Mouse (Mus musculus) hindbrain, embryonic 16.5 days (tissue): ENCODE measurements at regions not wholly inside any gene's neighbourhood (a gene's known extent, or its start where the extent isn't known, plus 50 kb on each side); places are given as distances from the start of the nearest gene placed in this dataset.
"Not testable (repeated sequence)": the region's sequence is repeated elsewhere in the genome, so short reads cannot be mapped to it uniquely, and the experiment has no call there.

Source experiments
- ATAC-seq: fragments of 200-750 bp; cut with Nextera tagmentation; 2 replicates; pipeline ENCODE4 v1.8.0; 2017; ENCODE audit warnings: moderate TSS enrichment, moderate library complexity
- H3K27ac ChIP-seq: fragments of 300-500 bp; sonication (generic); 2 replicates; pipeline ENCODE4 v1.5.1; 2014; ENCODE audit warnings: low read depth, mild to moderate bottlenecking, control low read depth, low read length, moderate library complexity
- H3K27me3 ChIP-seq: fragments of 300-500 bp; sonication (generic); replicated peaks from 2 replicates; pipeline ENCODE4 v1.6.1; 2014; ENCODE audit warnings: low read length; ENCODE audit not compliant: control insufficient read depth, insufficient read depth
- H3K36me3 ChIP-seq: fragments of 300-500 bp; sonication (generic); 2 replicates; pipeline ENCODE4 v1.6.1; 2014; ENCODE audit warnings: mild to moderate bottlenecking, low read length, moderate library complexity, mixed read lengths; ENCODE audit not compliant: control insufficient read depth, insufficient read depth
- H3K4me1 ChIP-seq: fragments of 300-500 bp; sonication (generic); 2 replicates; pipeline ENCODE4 v1.6.1; 2014; ENCODE audit warnings: low read depth, low read length; ENCODE audit not compliant: control insufficient read depth, insufficient read depth
- H3K4me2 ChIP-seq: fragments of 300-500 bp; sonication (generic); 2 replicates; pipeline ENCODE4 v1.6.1; 2014; ENCODE audit warnings: mild to moderate bottlenecking, low read length, control low read depth, moderate library complexity
- H3K4me3 ChIP-seq: fragments of 300-500 bp; sonication (generic); 2 replicates; pipeline ENCODE4 v1.5.1; 2014; ENCODE audit warnings: mild to moderate bottlenecking, low read length, control low read depth, moderate library complexity
- H3K9ac ChIP-seq: fragments of 300-500 bp; sonication (generic); 2 replicates; pipeline ENCODE4 v1.6.1; 2014; ENCODE audit warnings: low read depth, mild to moderate bottlenecking, control low read depth, low read length, moderate library complexity
- H3K9me3 ChIP-seq: fragments of 300-500 bp; sonication (generic); 2 replicates; pipeline ENCODE4 v1.6.1; 2014; ENCODE audit warnings: mild to moderate bottlenecking, low read length, moderate library complexity; ENCODE audit not compliant: control insufficient read depth
- WGBS: fragments of 180-500 bp; shearing (Covaris S2); extraction: QIAGEN DNeasy Blood & Tissue Kit; methylation state at CpG from one replicate; pipeline ENCODE4 v1.1.7; 2014; 5-methylcytosine and 5-hydroxymethylcytosine counted together

DNA sequence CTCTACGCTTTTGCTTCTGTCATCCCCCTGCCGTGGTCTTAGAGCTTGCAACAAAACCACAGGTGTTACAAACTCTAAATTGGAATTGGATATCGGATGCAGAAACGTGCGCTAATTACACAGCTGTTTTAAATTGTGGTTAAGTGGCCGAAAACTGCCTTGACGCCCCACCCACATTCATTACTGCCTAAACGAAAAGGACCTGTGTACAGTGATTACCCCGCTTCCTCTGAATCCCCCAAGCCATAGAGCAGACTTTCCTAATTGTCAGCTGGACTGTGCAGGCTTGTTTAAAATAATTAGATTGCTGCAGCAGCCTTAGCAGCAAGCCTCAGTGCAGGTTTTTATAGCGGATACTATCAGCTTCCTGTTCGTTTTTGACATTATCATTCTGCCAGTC lies 94.7 kb downstream of the Cxxc4 start:
- Histone ChIP-seq H3K4me1 (no peaks in the 10 kb centered on the region), H3K9ac (peak overlapping the region; percentile 37; the same call in 1 of the 2 replicates), H3K9me3 (no peaks in the 10 kb centered on the region), H3K4me3 (peak overlapping the region; percentile 36), H3K27ac (peak overlapping the region; percentile 49), H3K4me2 (peak overlapping the region; percentile 63), H3K27me3 (no peaks in the 10 kb centered on the region), H3K36me3 (no peaks in the 10 kb centered on the region)
- 32% methylated on average over 11 of the region's 11 CpGs for WGBS
- ATAC-seq = peak; percentile 68

DNA sequence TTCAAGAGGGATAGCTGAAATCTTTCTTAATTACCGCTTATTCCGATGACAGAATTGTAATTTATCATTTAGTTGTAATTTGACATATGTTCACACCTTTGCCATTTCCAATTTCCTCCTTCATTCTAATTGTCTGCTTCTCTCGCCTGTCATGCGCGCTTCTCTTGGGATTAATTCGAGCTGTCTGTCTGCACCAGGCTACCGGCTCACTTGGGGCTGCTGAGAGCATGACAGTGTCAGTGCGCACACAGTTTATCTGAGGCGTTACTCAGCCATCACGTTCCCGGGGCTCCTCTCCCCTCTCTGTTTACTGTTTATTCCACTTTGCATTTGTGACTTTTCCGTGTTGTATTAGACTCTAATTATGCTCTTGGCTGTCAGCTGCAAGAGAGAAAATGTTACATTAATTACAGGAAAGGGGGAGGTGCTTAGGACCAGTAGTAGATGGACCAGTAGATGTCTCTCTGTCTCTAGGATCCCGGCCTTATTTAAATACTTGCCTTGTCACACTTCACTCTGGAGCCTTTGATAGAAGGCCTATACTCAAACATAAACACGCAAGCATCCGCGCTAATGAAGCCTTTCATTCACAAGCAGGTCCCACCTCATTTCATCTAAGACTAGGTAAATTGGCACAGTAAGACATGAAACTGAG lies 95.3 kb downstream of the Cxxc4 start:
- H3K9ac ChIP-seq = no peak overlapping the region; the same call in 1 of the 2 replicates
- H3K9me3 ChIP-seq = no peaks in the 10 kb centered on the region
- H3K4me1 ChIP-seq = no peaks in the 10 kb centered on the region
- H3K36me3 ChIP-seq = no peaks in the 10 kb centered on the region
- 27% methylated on average over 16 of the region's 16 CpGs for WGBS
- H3K27ac ChIP-seq = peak overlapping the region; percentile 49; the same call in 1 of the 2 replicates
- peak overlapping the region; percentile 63 for H3K4me2 ChIP-seq
- H3K4me3 ChIP-seq = peak overlapping the region; percentile 36
- H3K27me3 ChIP-seq = no peaks in the 10 kb centered on the region
- ATAC-seq = peak; percentile 88

DNA sequence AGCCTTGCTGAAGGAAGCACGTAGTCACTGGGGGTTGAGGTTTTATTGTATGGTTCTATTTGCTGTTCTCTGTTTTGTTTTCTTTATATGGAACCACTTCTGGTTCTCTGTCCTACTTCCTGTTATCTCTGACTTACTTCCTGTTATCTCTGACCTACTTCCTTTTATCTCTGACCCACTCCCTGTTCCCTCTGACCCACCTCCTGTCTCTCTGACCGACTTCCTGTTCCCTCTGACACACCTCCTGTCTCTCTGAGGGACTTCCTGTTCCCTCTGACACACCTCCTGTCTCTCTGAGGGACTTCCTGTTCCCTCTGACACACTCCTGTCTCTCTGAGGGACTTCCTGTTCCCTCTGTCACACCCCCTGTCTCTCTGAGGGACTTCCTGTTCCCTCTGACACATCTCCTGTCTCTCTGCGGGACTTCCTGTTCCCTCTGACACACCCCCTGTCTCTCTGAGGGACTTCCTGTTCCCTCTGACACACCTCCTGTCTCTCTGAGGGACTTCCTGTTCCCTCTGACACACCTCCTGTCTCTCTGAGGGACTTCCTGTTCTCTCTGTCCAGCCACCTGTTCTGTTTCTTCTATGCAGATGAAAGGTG lies 102.9 kb downstream of the Cxxc4 start:
- H3K4me2 ChIP-seq, H3K4me3 ChIP-seq, H3K27ac ChIP-seq, H3K4me1 ChIP-seq, H3K9me3 ChIP-seq, ATAC-seq, H3K36me3 ChIP-seq, H3K9ac ChIP-seq, H3K27me3 ChIP-seq: not testable (repeated sequence)
- WGBS = 88% methylated on average over 3 of the region's 3 CpGs

DNA sequence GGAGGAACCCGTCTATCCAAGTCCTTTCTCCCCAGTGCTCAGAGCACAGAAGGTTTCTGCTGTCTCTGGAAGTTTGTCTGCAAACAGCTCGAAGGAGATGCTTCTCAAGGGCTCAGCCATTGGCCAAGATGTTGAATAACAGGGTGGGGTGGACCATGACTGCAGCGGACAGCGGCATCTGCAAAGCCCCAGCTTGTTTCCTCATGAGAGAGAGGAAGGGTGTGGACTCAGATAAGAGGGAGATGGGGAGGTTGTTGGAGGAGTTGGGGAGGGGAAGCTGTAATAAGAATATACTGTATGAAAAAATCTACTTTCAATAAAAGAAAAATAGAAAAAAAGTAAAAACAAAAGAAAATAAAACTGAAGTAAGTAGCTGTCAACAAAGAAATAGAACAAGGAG lies 129.7 kb downstream of the Cxxc4 start:
- Histone ChIP-seq H3K4me3 (no peak overlapping the region), H3K4me1 (no peaks in the 10 kb centered on the region; the same call in 1 of the 2 replicates), H3K27me3 (no peaks in the 10 kb centered on the region), H3K4me2 (no peak overlapping the region), H3K27ac (no peak overlapping the region), H3K9me3 (no peaks in the 10 kb centered on the region), H3K36me3 (no peaks in the 10 kb centered on the region), H3K9ac (no peak overlapping the region)
- 85% methylated on average over 4 of the region's 4 CpGs for WGBS
- no peak for ATAC-seq

DNA sequence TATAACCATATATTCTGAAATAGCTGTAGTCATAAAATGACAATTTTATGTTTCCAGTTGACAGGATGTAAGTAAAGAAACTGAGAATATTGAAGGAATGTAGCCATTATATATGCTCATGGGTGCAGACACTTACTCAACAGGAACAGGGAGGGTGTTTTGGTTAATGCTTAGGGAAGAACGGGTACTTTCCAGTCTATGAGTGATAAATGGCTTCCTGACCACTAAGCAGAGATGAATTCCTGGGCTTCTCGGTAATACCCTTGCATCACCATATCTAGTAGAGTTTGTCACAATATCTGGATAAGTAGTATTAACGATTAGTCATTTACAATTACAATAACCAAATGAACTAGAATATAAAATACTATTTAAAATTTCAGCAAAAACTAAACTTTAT lies 130.5 kb downstream of the Cxxc4 start:
- H3K36me3 ChIP-seq = no peaks in the 10 kb centered on the region
- no peak overlapping the region for H3K27ac ChIP-seq
- 76% methylated on average over 3 of the region's 3 CpGs for whole genome bisulfite sequencing
- H3K4me3 ChIP-seq = no peak overlapping the region
- no peak overlapping the region for H3K4me2 ChIP-seq
- no peaks in the 10 kb centered on the region for H3K9me3 ChIP-seq
- no peaks in the 10 kb centered on the region; the same call in 1 of the 2 replicates for H3K4me1 ChIP-seq
- no peaks in the 10 kb centered on the region for H3K27me3 ChIP-seq
- H3K9ac ChIP-seq = no peak overlapping the region
- ATAC-seq = no peak

DNA sequence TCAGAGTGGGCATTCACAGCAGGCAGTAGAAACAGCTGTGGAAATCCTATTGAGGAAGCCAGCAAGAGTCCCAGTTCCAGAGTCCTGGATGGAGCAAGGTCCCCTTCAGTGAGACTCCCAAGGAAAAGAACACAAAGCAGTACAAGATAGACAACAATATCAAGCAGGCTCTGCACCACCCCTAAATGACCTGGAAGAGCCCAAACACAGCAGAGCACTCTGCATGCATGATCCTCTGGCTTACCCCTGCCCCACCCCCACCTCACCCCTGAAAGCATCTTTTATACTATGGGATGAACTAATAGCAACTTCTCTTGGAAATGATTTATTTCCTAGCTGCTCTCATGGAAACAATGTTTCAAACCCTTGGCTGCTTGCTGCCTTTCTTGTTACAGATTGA lies 132.3 kb downstream of the Cxxc4 start:
- Histone ChIP-seq H3K9ac (no peak overlapping the region), H3K27me3 (no peaks in the 10 kb centered on the region), H3K27ac (no peak overlapping the region), H3K4me2 (no peak overlapping the region), H3K4me1 (no peaks in the 10 kb centered on the region; the same call in 1 of the 2 replicates), H3K4me3 (no peak overlapping the region), H3K9me3 (no peaks in the 10 kb centered on the region), H3K36me3 (no peaks in the 10 kb centered on the region)
- no peak for ATAC-seq

DNA sequence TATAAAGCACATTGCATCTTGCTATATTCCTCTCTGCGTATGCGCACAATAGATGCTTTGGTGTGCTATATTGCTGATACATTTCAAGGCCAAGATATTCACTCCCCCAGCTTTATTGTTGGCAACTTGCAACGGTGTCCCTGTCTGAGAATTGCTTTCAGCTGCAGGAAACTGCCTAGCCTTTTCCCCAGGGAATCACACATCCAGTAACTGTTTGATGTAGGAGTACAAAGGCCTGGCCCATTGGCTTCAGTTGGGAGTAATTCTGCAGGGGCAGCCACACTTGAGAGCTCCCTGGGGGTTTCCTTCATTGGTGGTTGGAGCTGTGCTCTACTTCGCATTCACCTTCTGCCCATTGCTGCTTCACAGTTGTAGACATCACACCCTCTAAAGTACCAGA lies 132.8 kb downstream of the Cxxc4 start:
- H3K27me3 ChIP-seq = no peaks in the 10 kb centered on the region
- H3K36me3 ChIP-seq = no peaks in the 10 kb centered on the region
- no peaks in the 10 kb centered on the region; the same call in 1 of the 2 replicates for H3K4me1 ChIP-seq
- WGBS = 49% methylated on average over 4 of the region's 4 CpGs
- H3K4me2 ChIP-seq = no peak overlapping the region
- ATAC-seq = no peak; the same call in 1 of the 2 replicates
- H3K27ac ChIP-seq = no peak overlapping the region
- no peaks in the 10 kb centered on the region for H3K9me3 ChIP-seq
- H3K9ac ChIP-seq = no peak overlapping the region
- H3K4me3 ChIP-seq = no peak overlapping the region

DNA sequence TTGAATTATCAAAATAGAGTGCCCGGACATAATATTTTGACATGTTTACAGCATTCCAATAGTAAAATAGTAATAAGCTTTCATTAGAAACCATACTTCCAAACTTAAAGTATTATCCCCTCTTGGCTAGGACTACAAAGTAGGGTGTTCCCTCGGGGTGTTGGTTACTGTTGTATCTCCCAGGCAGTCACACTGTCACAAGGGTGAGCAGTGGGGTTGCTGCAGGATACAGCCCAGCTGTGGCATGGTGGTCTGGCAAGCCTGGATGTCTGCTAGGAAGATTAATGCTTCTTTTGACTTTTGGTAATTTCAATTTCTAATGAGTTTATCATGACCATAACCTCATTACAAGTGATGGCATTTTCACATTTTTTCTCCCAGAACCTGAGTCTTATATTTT lies 143.3 kb downstream of the Cxxc4 start:
- H3K4me3 ChIP-seq = no peak overlapping the region
- no peak for ATAC-seq
- H3K9ac ChIP-seq = no peak overlapping the region
- WGBS = 86% methylated on average over 2 of the region's 2 CpGs
- H3K4me2 ChIP-seq = no peak overlapping the region
- H3K36me3 ChIP-seq = no peaks in the 10 kb centered on the region
- H3K4me1 ChIP-seq = no peaks in the 10 kb centered on the region
- H3K27ac ChIP-seq = no peak overlapping the region
- no peaks in the 10 kb centered on the region for H3K9me3 ChIP-seq
- H3K27me3 ChIP-seq = no peaks in the 10 kb centered on the region

DNA sequence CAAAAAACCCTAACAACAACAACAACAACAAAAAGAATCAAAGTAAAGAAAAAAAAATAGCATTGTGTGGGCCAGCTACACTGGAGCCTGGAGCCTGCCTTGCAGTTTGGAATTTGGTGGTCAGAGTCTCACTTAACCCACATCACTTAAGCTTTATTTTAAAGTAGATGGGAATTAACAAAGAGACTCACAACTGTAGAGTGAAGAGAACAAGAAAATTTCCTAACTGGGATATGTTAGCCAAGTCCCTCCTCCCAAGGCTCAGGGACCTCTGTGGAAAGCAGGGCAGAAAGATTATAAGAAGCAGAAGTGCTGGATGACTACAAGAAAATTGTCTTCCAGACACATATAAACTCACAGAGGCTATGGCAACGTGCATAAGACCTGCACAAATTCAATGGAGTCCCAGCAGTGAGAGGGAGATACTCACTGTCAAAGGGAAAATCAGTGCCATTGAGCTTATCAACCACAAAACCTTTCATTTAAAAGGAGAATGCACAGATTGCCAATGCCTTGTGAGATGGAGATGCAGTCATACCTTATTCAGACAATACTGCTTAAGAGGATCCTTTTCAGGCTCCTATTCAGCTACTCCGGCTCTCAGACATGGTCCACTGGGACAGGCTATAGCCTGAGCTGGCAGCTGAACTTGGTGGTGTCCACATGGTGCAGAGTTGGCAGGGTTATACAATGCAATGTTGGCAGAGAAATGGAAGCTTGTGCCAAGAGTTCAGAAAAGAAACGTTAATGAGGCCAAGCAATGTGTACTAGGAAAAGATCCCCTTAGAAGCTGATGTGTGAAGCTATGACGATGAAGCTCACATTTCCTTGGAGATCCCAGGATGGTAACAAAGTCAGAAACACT lies 154.4 kb downstream of the Cxxc4 start:
- 44% methylated on average over 4 of the region's 4 CpGs for WGBS
- no peaks in the 10 kb centered on the region for H3K36me3 ChIP-seq
- peak; percentile 99 for ATAC-seq
- H3K4me2 ChIP-seq = no peak overlapping the region
- H3K4me3 ChIP-seq = no peak overlapping the region
- no peaks in the 10 kb centered on the region for H3K27me3 ChIP-seq
- no peaks in the 10 kb centered on the region for H3K9me3 ChIP-seq
- H3K9ac ChIP-seq = no peak overlapping the region
- H3K27ac ChIP-seq = no peak overlapping the region
- H3K4me1 ChIP-seq = no peaks in the 10 kb centered on the region
